Mouse (Mus musculus) B cell, adult (primary cell): ENCODE data around the gene Sdf2l1. TPM values are rescaled to one million over a fixed set of nuclear protein-coding genes. Genes with fewer than 3 reads are reported as not detected.

Experiments
- total RNA-seq: library from RNA; stranded (reverse); gene quantifications from 4 replicates; pipeline ENCODE4 v1.2.4, GENCODE M21; 2023; ENCODE audit not compliant: inconsistent age

Gene Sdf2l1
- total RNA-seq: 25.8 to 37.4 TPM (median 28.3 TPM) in 4 replicates

GRCm38 (mm10) chr16:17132089-17132905, at the start of gene Sdf2l1:
Sdf2l1 (minus strand) TSS chr16:17132383.

DNA sequence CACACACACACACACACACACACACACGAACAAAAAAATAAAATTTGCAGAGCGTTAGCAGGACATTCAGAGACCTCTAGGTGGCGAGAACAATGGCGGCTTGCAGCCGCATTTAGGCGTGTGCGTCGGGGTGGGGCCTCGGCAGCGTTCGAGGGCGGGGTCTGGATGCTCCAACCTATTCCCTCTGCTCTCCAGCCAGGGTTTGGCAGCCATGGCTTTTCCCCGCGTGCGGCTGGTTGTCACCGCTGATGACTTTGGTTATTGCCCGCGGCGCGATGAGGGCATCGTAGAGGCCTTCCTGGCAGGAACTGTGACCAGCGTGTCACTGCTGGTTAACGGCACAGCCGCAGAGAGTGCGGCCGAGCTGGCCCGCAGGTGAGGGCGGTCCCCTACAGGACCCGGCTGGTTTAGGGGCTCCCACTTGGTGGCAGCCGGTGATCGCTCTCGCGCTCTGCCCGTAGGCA, 14.6 kb upstream of the Sdf2l1 start, which contains the start of gene Ccdc116:
Gene Ccdc116, minus strand, starts transcription at position 458 of the 464 bp plus-strand sequence.

DNA sequence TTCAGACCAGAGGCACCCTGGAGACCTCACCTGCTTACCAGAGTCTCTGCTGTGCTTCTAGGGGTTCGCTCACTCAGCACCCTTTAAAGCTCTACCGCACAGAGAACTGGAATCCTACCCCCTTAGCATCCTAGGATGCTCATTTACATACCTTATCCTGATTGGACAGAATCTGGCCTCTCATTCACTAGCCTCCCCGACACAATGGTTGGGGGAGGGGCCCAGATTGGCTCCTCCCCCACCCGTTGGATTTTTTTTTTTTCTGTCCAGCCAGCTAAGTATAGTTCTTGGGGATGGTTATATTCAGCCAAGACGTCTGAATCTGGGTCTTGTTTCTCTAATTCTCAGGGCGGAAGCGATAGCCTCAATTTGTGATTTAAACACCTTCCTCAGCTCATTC, 12.2 kb upstream of the Sdf2l1 start, which contains the start of gene Ydjc:
Gene Ydjc, plus strand, starts transcription at position 283 of the 400 bp plus-strand sequence.

DNA sequence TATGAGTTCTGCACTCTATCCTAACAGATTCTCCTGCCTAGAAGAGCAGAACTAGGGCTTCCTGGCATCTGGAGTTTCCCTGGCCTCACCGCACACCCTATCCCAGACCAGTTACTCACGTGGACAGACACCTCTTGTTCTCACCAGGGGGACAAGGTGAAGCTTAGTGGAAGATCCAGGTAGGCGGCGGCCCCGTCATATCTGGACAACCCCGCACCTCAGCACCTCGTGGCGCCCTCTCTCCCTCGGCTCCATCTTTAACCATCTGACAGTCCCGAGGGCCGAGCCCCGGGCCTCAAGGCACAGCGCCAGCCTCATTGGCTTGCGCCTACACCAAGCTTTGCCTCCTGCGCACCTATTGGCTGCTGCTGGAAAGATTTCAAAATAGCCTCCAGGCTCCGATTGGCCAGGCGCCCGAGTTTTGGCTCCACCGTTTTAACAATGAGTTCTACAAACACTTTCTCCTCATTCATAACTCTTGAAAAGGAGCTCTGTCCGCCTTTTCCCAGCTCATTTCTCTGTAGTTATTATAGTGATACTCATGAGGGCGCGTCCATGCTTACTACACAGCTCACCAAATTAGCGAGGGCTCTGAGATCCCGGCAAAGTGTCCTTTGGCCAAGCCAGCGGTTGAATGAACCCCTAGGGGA, 7.2 kb downstream of the Sdf2l1 start, which contains the start of gene 2610318N02Rik:
Gene 2610318N02Rik, minus strand, starts transcription at position 297 of the 650 bp plus-strand sequence.

DNA sequence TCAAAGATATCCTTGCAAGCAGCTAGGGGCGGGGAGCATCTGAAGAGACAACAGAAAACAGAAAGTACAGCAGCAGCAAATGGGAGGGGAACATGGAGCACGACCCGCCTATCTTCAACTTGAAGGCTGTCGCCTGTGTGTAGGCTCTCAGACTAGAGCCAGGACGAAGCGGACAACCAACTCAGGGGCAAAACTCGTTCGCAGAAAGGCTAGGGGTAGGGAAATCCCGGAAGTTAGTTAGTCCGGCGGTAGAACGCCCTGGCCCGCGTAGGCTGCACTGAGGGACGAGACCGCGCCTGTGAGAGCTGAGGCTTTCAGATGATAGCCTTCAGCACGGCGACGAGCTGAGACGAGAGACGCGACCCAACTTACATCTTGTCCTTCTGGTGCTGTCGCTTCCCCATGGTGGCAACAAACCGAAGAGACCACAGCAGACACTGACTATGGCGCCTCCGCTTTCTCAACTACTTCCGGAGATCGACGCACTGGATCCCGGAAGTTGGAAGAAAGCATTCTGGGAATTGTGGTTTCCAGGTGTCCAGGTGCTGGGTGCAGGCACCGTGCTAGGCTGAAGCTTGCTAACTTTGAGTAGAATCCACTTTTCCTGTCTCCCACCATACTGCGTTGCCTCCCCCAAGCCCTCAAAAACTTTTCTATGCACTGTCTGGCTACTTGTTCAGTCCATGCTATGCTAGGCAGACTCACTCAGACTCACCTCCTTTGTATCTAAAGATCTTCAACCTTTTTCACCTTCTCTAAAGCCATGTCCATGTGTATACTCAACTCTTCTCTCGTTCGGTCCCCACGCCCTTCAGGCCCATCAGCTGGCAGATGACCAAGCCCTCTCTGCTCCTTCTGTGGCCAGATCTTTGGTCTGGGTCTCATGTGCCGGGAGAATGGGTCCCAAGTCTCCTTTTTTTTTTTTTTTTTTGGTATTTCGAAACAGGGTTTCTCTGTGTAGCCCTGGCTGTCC, 21.1 kb downstream of the Sdf2l1 start, which contains the start of gene Ppil2:
Gene Ppil2, minus strand, starts transcription at position 487 of the 973 bp plus-strand sequence.

Other genes with a start within 250 kb of the Sdf2l1 start
- 11.6 to 14.9 TPM (median 13.6 TPM) in 4 replicates for gene Ppm1f, start 235.9 kb downstream of the Sdf2l1 start, total RNA-seq
- gene Mapk1, start 149.0 kb downstream of the Sdf2l1 start, total RNA-seq: 174 to 192 TPM (median 182 TPM) in 4 replicates
- gene Ypel1, start 62.7 kb downstream of the Sdf2l1 start, total RNA-seq: 0.74 to 3.2 TPM (median 0.79 TPM) in 4 replicates
- gene Ppil2, start 21.1 kb downstream of the Sdf2l1 start, total RNA-seq: 103 to 114 TPM (median 113 TPM) in 4 replicates
- 10.3 to 17.8 TPM (median 12.8 TPM) in 4 replicates for gene 2610318N02Rik, start 7.2 kb downstream of the Sdf2l1 start, total RNA-seq
- 1.9 to 3.8 TPM (median 2.9 TPM) in 4 replicates for gene Ydjc, start 12.2 kb upstream of the Sdf2l1 start, total RNA-seq
- gene Ccdc116, start 14.8 kb upstream of the Sdf2l1 start, total RNA-seq: 1.7 to 3.1 TPM (median 2.2 TPM) in 4 replicates
- gene Ube2l3, start 70.3 kb upstream of the Sdf2l1 start, total RNA-seq: 96.3 to 124 TPM (median 113 TPM) in 4 replicates
- 0.10 to 0.22 TPM (median 0.15 TPM) in 4 replicates for gene Rimbp3, start 76.2 kb upstream of the Sdf2l1 start, total RNA-seq
- gene Hic2, start 101.2 kb upstream of the Sdf2l1 start, total RNA-seq: 3.5 to 3.8 TPM (median 3.5 TPM) in 4 replicates
- 8.1 to 13.8 TPM (median 11.9 TPM) in 4 replicates for gene Tmem191c, start 143.7 kb upstream of the Sdf2l1 start, total RNA-seq
- gene Serpind1, start 199.0 kb upstream of the Sdf2l1 start, total RNA-seq: not detected in 4 replicates